Mouse (Mus musculus) frontal cortex, postnatal 36 days (tissue): ENCODE measurements around the gene 1700001L19Rik.
"Not testable (repeated sequence)": the region's sequence is repeated elsewhere in the genome, so short reads cannot be mapped to it uniquely, and the experiment has no call there.

ENCODE experiments used
- DNase-seq, 2 experiments: peaks; one replicate each; pipeline ENCODE4 v3.0.0; 2022; ENCODE audit warnings: low spot score in 2 of 2

The 1700001L19Rik gene

DNA sequence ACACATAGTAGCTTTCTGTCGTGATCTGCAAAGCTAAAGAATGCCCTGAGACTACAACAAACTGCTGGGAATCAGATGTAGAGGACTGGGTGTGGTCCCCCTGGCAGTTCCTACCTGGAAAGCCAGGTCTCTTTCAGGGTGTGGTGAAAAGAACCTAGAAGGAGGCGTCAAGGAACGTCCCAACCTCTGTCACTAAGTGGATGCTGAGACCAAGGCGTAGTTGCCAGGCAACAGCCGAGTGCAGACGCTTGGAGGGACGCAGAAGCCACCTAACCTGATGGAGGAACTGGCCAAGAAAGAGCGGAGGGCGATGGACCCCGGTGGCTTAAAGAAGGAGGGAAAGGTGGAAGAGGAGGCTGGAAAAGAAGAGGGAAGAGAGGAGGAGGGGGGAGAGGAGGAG lies at the start of gene 1700001L19Rik:
1700001L19Rik (plus strand) TSS at position 223 of the 400 bp plus-strand sequence.
- no peak for DNase-seq

DNA sequence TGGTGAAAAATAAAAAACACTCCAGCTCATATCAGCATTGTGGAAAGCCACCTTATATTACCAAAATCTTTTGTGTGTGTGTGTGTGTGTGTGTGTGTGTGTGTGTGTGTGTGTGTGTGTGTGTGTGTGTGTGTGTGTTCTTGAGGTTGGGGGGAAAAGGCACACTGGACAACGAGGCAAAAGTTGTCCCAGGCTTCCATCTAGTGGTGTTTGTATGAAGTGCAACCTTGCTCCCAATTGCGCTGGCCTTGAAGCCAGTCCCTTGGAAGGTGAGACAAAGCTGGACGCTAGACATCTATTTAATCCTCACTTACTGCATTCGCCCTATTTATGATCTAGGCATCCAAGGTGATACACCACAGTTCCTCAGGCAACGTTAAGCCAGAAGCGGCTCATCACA lies 43.8 kb upstream of the 1700001L19Rik start:
- DNase-seq: not testable (repeated sequence)

DNA sequence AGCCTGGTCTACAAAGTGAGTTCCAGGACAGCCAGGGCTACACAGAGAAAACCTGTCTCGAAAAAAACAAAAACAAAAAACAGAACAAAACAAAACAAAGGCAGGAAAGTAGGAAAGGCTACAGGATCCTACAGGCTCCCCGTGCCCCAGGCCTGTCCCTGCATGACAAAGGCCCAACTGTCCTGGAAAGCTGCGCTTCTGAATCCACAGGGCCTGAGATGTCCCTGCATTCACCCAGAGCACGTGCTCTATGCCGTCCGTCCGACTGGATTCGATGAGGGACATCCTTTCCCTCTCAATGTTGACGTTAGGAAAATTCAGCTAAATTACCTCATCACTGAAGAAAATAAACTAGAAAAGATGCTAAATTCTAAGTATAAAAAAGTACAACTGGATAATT lies 29.1 kb upstream of the 1700001L19Rik start:
- DNase-seq: no peak

DNA sequence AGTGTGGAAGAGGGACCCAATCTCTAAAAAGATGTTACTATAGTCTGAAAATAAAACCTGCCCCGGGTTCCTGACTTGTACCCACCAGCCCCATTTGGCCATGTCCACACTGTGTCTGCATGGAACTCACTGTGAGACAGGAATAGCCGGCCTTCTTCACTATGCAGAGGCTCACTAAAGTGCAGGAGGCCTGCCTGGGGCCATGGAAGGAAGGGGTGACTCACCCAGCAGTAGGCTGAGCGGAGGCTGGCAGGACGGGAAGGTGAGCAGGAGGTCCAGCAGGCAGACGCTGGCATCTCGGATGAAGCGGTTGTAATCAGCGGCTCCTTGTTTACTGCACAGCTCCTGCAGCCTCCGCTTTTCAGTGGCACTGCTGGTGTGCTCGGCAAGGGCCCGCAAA lies 28.7 kb upstream of the 1700001L19Rik start:
- no peak for DNase-seq

DNA sequence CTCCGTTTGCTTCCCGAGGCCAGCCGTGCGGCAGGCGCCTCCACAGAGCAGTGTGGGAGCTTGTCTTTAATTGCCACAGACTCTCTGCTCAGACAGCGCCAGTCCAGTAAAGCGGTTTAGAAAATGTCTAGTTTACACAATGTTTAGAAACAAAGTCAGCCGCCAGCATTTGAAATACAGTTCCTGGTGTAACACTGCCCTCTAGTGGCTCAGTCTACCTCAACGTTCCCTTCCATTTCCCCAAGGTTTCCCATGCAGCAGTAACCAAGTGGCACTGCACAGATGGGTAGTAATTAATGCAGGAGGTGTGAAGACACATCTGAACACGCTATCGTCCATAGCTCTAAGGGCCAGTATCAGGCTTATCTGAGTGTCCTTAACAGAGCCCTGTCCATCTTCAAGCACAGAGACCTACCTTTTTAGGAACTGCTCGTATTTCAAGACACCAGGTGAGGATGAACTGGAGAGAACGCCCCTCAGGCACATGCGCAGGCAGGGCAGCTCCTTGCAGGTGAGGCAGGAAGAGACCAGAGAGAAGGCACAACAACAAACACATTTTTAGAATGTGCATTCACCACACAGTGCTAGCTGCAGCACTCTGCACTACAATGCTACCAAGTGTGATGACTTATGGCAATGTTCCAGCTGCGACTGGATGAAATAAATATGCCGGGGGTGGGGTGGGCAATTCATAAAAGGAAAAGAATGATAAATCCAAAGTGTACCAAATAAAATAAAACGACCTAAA lies 27.5 kb upstream of the 1700001L19Rik start:
- peak; percentile 70 to 83 for DNase-seq

DNA sequence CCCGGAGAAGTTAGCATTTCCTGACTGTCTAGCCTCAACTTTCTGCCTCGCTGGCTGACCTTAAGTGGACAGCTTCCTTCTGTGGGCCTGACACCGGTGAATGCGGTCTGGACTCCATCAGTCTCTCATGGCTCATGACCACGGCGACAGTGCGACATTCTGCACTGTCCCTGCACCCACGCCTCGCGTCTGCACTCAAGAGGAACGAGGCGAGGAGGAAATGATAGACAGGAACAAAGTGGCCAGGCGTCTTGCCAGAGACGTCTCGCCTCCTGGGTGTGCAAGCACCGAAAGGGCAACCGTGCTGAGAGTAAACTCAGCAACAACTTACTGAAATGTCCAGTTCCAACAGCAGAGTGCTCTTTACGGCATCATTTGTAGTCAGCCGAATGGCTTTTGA lies 25.0 kb upstream of the 1700001L19Rik start:
- no peak for DNase-seq

DNA sequence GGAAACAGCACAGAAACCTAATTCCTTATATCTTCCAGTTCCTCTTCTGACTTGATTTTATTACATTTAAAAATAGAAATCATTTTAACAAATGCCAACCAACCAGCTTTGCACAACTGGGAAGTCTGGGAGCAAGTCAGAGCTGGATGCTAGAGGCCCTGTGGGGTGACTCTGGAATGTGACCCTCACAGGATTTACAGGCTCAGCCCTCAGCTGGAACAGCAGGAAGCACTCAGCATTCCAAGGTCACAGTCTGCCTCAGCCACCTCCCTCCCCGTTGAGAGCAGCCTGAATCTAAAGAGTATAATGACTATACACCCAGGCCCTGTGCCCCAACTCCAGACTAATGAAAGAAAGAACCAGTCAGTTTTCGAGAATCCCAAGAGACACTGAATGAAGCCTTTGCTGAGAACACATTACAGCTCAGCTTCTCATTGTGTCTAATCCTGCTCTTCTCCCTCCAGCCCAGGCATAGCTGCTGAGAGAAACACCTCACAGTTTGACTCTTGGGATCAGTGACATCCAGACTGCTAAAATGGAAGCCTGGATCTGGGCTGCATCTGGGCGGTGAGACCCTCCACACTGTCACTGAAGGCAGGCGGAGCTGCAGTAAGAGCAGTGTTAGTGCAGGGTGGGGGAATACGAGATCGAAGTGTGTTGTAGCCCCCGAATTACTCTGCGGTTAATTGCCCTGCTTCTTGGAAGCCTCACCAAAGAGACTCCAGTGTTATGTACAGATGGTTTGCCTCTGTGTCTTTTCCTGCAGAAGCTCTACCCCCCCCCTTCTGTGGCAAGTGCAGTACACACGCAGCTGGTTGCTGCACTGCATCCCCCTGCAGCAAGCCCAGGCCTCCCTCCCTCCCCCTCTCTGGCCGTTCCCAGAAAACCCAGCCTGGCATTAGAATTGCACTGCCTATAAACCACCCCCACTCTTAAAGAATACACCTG lies 24.0 kb upstream of the 1700001L19Rik start:
- DNase-seq: no peak

DNA sequence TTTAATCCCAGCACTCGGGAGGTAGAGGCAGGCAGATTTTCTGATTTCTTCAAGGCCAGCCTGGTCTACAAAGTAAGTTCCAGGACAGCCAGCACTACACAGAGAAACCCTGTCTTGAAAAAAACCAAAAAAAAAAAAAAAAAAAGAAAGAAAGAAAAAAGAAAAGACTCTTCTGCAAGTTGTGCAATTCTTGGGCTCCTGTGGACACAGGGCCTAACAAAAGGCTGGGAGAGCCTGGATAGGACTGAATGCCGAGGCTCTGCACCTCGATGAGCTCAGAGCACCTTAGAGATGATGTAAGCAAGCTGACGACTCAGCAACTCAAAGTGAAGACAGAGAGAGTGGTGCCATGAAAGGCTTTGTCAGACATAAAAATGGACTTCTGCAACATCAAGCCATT lies 22.8 kb upstream of the 1700001L19Rik start:
- no peak for DNase-seq

DNA sequence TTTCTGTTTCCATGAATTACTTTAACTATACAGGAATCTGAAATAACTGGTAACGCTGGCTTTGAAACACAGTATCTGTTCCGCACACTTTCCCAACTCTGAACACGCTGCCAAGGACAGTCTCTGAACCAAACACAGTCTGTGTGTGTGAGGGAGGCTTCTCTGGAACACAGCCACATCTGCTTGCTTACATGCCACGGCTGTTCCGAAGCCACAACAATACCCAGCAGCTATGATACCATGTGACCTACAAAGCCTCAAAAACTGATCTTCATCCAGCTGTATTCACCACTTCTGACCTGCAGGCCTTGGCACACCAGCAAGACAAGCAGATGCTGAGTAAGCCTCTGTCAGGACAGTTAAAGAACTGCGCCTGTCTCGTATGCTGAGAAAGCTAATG lies 19.3 kb upstream of the 1700001L19Rik start:
- DNase-seq: peak in 1 of 2 experiments; percentile 35

DNA sequence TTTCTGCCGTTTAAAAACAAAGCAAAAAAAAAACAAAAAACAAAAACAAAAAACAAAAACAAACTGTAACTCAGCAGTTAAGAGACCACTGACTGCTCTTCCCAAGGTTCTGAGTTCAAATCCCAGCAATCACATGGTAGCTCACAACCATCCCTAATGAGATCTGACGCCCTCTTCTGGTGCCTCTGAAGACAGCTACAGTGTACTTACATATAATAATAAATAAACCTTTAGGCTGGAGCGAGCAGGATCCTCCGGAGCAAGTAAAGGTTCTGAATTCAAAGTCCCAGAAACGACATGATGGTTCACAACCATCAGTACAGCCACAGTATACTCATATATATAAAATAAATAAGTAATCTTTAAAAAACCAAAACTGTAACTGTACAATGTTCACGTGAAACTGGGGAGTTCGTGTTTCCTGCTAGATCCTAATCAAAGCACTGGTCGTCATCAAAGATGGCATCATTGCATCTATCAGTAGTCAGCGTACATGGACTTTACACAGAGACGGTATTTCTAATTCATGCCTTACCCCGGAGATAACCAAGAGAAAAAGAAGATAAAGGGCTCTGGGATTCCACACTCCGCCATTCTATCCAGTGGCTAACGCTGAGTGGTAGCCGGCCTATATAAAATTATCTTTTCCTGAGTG lies 16.0 kb upstream of the 1700001L19Rik start:
- DNase-seq: no peak

DNA sequence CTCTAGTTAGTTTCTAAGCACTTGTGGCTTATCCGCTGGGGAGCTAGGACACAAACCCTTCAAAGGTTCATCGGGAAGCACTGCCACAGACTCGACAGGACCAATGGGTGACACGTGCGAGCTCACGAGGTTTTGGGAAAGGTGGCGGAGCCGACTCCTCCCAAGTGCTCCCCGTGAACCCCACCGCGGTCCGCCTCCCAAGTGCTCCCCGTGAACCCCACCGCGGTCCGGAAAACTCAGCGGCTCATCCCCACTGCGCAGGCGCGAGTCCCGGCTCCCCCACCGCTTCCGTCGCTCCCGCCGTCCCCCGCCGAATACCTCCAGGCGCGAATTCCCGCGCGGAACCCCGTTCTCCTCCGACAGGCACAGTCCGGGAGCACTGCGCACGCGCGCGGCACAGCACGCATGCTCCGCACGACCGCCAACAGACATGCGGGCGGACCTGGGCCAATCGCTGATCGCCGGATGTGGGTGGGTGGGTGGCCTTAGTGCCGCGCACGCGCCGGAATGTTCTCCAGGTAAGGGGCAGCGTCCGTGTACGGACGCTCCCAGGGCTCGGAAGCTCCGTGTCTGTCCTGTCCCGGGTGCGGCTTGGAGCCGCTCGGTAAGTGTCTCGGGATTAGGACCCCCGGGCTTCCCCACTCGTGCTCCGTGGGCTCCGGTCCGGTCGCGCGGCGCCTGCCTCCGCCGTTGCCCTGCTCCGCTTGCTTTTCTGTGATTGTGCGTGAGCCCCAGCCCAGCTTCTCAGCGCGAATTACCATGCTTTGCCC lies 15.3 kb upstream of the 1700001L19Rik start, which contains the start of the genes Mtrr and Fastkd3:
Mtrr (minus strand) TSS at position 403 of the 770 bp plus-strand sequence.
Fastkd3 (plus strand) TSS at position 488 of the 770 bp plus-strand sequence.
- DNase-seq: peak; percentile 97 to 99

DNA sequence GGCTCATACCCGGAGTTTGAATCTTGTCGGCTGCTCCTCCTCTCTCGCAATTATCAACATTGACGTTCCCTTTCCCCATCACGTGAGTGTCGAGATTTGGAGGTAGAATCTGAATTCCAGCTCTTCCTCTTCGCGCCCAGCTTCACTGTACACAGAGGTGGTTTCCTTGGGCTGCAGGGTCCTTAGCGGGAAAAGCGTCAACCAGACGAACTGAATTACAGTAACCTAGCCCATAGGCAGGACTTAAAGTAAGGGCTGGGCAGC lies 14.8 kb upstream of the 1700001L19Rik start:
- DNase-seq: no peak

DNA sequence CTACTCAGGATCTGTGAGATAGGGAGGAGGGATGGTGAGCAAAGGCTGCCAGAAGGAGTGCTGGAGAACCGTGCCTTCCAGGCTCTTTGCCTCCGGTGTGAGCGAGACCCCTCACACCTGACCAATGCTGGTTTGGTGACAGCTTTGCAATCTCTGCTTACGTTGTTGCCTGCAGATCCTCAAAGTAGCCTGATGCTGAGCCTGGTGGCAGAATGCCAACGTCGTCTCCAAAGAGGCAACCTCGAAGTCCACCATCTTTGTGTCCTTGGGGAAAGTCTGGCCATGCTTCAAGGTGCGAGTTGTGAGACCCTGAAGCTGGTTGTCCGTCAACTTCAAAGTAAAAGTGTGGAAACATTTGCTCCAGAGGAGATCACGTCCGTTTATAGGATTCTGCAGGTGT lies 13.3 kb upstream of the 1700001L19Rik start:
- DNase-seq: no peak

DNA sequence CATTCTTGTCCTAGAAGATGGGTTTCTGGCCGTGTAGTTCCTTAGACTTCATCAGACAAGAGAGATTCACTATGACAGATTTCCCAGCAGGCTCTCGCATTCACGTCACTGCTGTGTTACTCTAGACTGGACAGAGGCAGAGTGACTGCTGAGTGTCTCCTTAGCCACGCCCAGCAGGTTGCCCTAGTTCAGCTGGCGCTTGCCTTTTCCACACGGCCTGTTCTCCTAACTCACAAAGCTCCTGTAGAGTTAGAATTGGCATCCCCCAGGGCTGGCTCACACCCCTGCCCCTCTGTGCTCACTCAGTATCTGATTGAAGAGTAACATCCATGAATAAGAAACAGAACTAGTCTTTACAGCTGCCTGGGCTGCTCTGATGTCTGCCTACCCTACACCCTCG lies 11.8 kb upstream of the 1700001L19Rik start:
- no peak for DNase-seq

DNA sequence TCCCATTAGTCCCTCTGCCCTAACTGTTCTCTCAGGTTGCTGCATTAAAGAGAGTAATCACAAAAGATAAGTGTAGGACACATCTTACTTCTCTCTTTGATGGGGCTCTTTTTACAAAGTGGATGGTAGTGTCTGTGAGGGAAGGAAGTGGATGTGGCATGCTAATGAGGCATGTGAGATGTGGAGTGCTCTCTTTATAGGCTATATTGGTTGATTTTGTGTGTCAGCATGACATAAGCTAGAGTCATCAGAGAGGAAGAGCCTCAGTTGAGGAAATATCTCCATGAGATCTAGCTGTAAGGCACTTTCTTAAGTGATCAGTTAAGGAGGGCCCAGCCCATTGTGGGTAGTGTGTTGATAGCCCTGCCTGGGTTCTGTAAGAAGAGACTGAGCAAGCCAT lies 8.9 kb upstream of the 1700001L19Rik start:
- DNase-seq: no peak

DNA sequence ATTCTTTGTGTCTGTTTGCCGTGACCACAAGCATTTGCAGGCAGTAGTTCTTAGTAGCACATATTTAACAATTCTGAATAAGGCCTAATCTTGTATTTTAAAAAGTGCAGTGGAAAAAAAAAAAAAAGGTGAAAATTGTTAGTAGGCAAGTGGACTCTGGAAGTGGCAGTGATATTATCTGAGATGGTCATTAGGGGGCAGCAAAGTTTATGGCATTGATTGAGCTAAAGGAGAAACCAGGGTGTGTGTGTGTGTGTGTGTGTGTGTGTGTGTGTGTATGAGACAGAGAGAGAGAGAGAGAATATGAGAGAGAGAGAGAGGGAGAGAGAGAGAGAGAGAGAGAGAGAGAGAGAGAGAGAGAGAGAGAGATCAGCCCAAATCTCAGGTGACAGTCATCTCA lies 3.4 kb upstream of the 1700001L19Rik start:
- no peak for DNase-seq

DNA sequence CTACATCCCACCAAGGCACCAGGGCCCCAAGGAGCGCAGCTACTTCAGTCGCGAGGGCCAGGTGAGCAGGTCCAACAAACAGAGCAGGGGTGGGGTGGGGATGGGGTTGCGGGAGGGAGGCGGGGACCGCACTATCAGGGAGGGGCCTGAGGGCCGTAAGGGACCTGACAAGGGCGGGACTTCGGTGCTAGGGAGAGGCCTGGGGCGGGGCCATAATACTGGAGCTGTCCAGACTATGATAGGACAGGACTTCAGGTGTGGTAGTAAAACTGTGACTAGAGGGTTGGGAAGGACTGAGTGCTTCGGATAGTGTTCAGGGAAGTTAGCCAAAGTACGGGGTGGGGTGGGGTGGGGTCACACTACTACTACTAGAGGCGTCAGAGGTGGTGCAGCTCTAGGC lies 446 bp downstream of the 1700001L19Rik start:
- no peak for DNase-seq

DNA sequence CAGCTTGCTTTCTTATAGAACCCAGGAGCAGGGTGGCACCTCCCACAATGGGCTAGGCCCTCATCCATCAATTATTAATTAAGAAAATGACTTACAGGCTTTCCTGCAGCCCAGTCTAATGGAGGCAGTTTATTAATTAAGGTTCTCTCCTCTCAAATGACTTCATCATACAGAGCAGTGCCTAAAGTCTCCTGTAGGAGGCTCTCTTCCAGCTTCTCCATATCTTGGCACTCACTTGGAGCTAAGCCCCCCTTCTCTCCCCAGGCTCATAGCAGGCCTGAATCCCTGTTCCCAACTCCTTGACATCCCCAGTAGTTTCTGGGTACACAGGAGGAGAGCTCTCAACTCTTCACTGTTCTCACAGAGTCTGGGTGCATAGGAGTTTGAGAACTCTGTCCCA lies 1.7 kb downstream of the 1700001L19Rik start:
- DNase-seq: no peak

DNA sequence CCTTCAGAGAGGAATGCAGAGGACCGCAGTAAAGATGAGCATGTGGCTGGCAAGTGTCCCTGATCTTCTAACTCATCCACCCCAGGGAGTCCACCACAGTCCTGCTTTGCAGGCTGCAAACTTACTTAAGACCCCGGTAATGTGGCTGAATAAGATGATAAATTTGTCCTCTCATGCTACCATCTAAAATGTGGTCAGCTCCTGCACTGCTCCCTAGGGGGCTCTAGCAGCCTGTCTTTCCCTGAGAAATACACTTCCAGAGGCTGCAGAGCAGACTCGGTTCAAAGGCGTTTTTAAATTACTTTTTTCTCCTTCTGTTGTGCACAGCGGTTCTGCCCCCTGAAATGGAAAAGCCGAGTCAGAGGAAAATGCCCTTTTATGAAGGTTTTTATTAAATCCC lies 4.0 kb downstream of the 1700001L19Rik start:
- DNase-seq: peak in 1 of 2 experiments; percentile 63

DNA sequence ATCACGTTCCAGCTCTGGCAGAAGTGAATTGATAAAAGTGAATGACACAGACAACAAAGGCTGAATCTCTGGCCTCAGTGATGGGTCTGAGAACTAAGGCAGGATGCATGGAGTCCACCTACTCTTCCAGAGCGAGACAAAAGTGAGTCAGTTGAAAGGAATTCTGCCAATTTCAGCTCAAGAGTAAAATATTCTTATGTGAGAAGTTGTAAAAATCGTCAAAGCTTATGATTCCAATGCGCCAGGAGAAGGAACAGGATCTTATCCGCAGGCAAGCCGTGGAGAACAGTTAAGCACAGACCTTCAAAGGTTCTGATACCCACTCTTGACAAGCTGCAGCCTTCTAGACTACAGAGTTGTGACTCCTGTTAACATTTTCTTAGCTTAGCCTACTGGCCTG lies 5.9 kb downstream of the 1700001L19Rik start:
- peak in 1 of 2 experiments; percentile 60 for DNase-seq

DNA sequence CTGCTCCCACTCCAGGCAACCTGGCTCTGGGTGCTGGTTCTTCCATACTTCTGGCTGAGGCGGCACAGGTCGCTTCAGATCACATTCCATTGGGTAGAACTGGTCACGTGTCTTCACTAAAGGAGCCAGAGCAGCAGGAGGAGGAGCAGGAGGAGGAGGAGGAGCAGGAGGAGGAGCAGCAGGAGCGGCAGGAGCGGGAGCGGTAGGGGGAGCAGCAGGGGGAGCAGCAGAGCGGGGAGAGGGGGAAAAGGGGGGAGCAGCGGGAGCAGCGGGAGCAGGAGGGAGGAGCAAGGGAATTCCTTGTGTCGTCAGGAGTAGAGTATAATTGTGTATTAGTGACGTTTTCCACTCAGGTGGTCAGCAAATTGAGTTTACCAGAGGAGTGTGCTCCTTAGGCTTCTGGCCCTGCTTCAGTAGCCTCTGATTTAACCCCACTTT lies 8.5 kb downstream of the 1700001L19Rik start:
- DNase-seq: no peak
